Comparison of ENCODE assay signal across 11 mouse cellular contexts in genomic region chr5:132882291-132882690, GRCm38 (mm10).
DNase-seq lines count a peak whose midpoint lies in the region; ATAC-seq and TF ChIP-seq lines count a peak whose summit lies in the region.
"Had no signal": no experiment of that assay in that cellular context is flagged by ENCODE, and none has a peak within 500 bp of the region (broad histone marks: within the 10 kb centered on the region; RNA-seq: fewer than 3 reads in every experiment).

No protein-coding gene starts in this region.

- peak; percentile 15 to 21 for DNase-seq in heart, adult 2 months
- DNase-seq in lung, postnatal 10 days, result peak; percentile 46
- no peak for DNase-seq in lung, postnatal 25 days (ENCODE audit: low spot score)
- DNase-seq in cerebellum, adult 2 months, result peak; percentile 76 to 80
- peak; percentile 39 for DNase-seq in gastrocnemius, postnatal 25 days

- TF ChIP-seq EP300 in heart, adult 2 months (IDR thresholded peaks at IDR 0.05; ENCODE audit: insufficient read depth, low read depth, low read length), result no peak

- no peaks in the 10 kb centered on the region for H3K36me3 ChIP-seq in heart, adult 2 months (ENCODE audit: control insufficient read depth, insufficient read depth, low read length)
- no peaks in the 10 kb centered on the region for H3K36me3 ChIP-seq in heart, embryonic 11.5 days (ENCODE audit: control insufficient read depth, insufficient read depth, low read length)
- H3K36me3 ChIP-seq: embryonic facial prominence, embryonic 13.5 days; G1E; liver, embryonic 15.5 days had no signal

- no peak overlapping the region for H3K9ac ChIP-seq in heart, adult 2 months (ENCODE audit: low read depth, low read length)
- no peak overlapping the region for H3K9ac ChIP-seq in heart, embryonic 11.5 days (ENCODE audit: low read depth, low read length)
- H3K9ac ChIP-seq: embryonic facial prominence, embryonic 13.5 days; liver, embryonic 15.5 days had no signal

- no peak for TF ChIP-seq POLR2A in heart, adult 2 months (IDR thresholded peaks at IDR 0.05; ENCODE audit: insufficient read depth, low read depth, low read length)
- TF ChIP-seq POLR2A in cerebellum, adult 2 months (IDR thresholded peaks at IDR 0.05; ENCODE audit: borderline replicate concordance, insufficient read depth, low read length), result no peak

- WGBS in heart, adult 2 months, result 42% methylated on average over 3 of the region's 3 CpGs
- WGBS in heart, embryonic 11.5 days (ENCODE audit: insufficient replicate concordance), result 56% methylated on average over 3 of the region's 3 CpGs
- WGBS in cerebellum, adult 2 months, result 21% methylated on average over 3 of the region's 3 CpGs

- no peak for TF ChIP-seq CTCF in heart, adult 2 months (IDR thresholded peaks at IDR 0.05)
- TF ChIP-seq CTCF in cerebellum, adult 2 months (IDR thresholded peaks at IDR 0.05; ENCODE audit: borderline replicate concordance, insufficient read depth, low read depth, low read length), result no peak

- no peaks in the 10 kb centered on the region for H3K4me1 ChIP-seq in heart, adult 2 months (ENCODE audit: control insufficient read depth, insufficient read depth, low read length)
- no peaks in the 10 kb centered on the region for H3K4me1 ChIP-seq in heart, embryonic 11.5 days (ENCODE audit: control insufficient read depth, insufficient read depth, low read length)
- peaks cover 6% of the 10 kb centered on the region; the same call in 1 of the 2 replicates for H3K4me1 ChIP-seq in cerebellum, adult 2 months (ENCODE audit: control insufficient read depth, insufficient read depth, low read length)
- H3K4me1 ChIP-seq: embryonic facial prominence, embryonic 13.5 days; liver, embryonic 15.5 days had no signal

- no peaks in the 10 kb centered on the region for H3K9me3 ChIP-seq in heart, embryonic 11.5 days (replicated peaks; ENCODE audit: control insufficient read depth, low read length)
- H3K9me3 ChIP-seq: embryonic facial prominence, embryonic 13.5 days; liver, embryonic 15.5 days had no signal

- H3K4me3 ChIP-seq in heart, adult 2 months, result no peak overlapping the region
- H3K4me3 ChIP-seq in heart, embryonic 11.5 days (ENCODE audit: low read depth, low read length), result no peak overlapping the region
- H3K4me3 ChIP-seq in cerebellum, adult 2 months (replicated peaks; ENCODE audit: insufficient read depth, low read depth, low read length), result no peak overlapping the region
- H3K4me3 ChIP-seq: embryonic facial prominence, embryonic 13.5 days; liver, embryonic 15.5 days had no signal

- no peak for ATAC-seq in heart, embryonic 11.5 days (replicated peaks; ENCODE audit: insufficient number of reproducible peaks, low FRiP score, low TSS enrichment)
- ATAC-seq in granulocyte monocyte progenitor cell, adult 5-6 weeks (replicated peaks; ENCODE audit: poor library complexity, severe bottlenecking), result no peak
- no peak for ATAC-seq in CD4-positive, CD25-positive, alpha-beta regulatory T cell, adult 4 months

- intact Hi-C loops in heart, adult 2 months (cut with DNase I), result no loop called here

- no peak overlapping the region for H3K27ac ChIP-seq in heart, adult 2 months
- H3K27ac ChIP-seq in heart, embryonic 11.5 days (ENCODE audit: low read depth, low read length), result no peak overlapping the region
- H3K27ac ChIP-seq in cerebellum, adult 2 months (ENCODE audit: insufficient read depth, low read length), result no peak overlapping the region
- H3K27ac ChIP-seq: embryonic facial prominence, embryonic 13.5 days; liver, embryonic 15.5 days had no signal

- no peaks in the 10 kb centered on the region for H3K79me2 ChIP-seq in heart, adult 2 months (replicated peaks; ENCODE audit: control insufficient read depth, insufficient read depth, low read length)

- H3K4me2 ChIP-seq in heart, embryonic 11.5 days, result no peak overlapping the region
- H3K4me2 ChIP-seq: embryonic facial prominence, embryonic 13.5 days; liver, embryonic 15.5 days had no signal

- no peaks in the 10 kb centered on the region; the same call in 1 of the 2 replicates for H3K27me3 ChIP-seq in heart, adult 2 months (ENCODE audit: control insufficient read depth, insufficient read depth, low read length)
- no peaks in the 10 kb centered on the region; the same call in 1 of the 2 replicates for H3K27me3 ChIP-seq in heart, embryonic 11.5 days (ENCODE audit: control insufficient read depth, insufficient read depth, low read length)
- no peaks in the 10 kb centered on the region for H3K27me3 ChIP-seq in cerebellum, adult 2 months (ENCODE audit: control insufficient read depth, insufficient read depth, low read length)
- H3K27me3 ChIP-seq: embryonic facial prominence, embryonic 13.5 days; liver, embryonic 15.5 days had no signal
